Mouse (Mus musculus): ENCODE measurements around the gene Myh7b. TPM values are rescaled to one million over a fixed set of nuclear protein-coding genes. Genes with fewer than 3 reads are reported as not detected.
"Not testable (repeated sequence)": the region's sequence is repeated elsewhere in the genome, so short reads cannot be mapped to it uniquely, and the experiment has no call there.

The Myh7b gene
- total RNA-seq, 4 experiments from 2014 or later: 3.7 to 13.0 (median 7.2) TPM

DNA sequence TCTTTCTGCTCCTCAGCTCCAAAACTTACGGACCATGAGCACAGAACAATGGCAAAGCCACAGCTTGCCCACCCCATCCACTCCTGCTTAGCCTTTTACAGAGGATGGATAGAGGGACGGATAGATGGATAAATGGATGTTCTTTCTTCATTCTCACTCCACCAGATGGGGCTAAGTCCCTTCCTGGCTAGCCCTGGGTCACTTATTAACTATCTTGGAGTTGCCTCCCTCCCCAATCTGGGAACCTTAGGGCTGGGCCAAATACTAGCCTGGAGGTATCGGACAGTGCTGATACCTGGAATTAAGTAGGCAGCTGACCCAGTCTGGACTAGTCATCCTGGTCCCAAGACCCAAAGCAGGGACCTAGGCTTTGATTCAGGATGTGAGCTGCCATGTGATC, 7.3 kb upstream of the Myh7b start:
- no peak for DNase-seq (ENCODE audit: low spot score in 2 of 2)

DNA sequence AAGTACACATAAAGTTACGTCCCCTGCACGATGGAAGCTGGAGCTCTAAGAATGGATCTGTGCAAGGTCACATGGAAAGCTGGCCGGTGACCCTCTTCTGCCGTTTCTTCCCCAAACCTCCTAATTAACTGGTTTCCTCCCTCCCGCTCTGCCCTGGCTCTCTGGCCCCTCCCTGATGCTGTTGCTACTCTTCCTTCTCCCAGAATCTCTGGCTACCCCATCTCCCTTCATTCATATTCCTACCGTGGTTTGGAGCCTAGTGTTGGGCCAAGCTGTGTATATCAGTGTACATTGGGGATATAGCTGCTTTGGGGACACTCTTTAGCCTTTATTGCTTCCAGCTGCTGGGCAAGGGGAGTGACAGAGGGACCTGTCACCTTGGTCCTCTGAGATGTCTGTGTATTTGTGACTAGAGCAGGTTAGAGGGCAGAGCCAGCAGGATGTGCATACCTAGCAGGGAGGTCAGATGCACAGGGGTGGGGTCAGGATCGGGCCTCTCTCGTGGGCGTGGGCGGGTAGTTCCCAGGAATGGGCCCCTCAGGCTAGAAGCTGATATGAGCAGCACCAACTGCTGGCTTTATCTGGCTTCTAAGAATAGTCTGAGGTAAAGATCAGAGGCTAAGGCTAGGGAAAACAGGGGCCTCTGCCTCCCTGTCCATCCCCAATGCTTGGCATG, 6.3 kb upstream of the Myh7b start:
- DNase-seq (ENCODE audit: low spot score in 2 of 2): no peak

DNA sequence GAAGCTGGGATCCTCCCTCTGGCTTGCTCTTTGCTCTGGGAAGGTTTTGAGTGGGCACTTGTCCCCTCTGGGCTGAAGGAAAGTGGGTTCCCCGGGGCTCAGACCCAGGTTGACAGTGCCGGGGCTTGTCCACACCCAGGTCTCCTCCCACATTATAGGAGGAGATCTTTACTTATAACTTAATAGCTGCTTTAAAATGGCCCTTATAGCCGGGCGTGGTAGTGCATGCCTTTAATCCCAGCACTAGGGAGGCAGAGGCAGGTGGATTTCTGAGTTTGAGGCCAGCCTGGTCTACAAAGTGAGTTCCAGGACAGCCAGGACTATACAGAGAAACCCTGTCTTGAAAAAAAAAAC, 5.8 kb upstream of the Myh7b start:
- not testable (repeated sequence) for DNase-seq (ENCODE audit: low spot score in 2 of 2)

- DNase-seq (ENCODE audit: low spot score in 2 of 2): peak in 1 of 2 experiments; percentile 54
These were observed 4.7 kb upstream of the Myh7b start for GRCm38 (mm10) chr2:155606360-155606759.

DNA sequence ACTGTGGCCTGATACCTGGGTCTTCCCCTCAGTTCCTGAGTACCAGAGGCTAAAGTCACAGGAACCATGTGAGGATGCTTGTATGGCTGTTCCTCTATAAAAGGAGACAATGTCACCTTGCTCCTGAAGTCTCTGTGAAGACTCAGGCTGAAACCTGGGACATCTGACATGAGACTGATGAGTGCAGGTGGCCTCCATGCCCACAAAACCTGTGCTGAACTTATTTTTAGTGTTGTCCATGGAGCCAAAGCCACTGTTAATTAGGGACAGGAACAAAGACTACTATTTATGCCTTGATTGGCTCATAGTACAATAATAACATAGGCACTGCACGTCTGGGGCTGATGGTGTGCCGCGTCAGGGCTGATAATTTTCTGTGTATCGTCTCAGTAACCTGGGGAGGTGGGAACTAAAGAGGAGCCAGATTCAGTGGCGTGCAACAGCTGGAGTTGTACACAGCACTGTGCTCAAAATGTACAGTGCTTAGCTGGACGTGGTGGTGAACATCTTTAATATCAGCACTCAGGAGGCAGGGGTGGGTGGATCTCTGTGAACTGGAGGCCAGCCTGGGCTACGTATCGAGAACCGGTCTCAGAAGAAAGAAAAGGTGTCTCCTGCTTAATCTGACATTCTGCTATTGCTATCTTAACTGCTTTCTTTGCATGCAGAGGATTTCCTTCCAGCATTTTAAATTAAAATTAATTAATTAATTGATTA, 980 bp downstream of the Myh7b start:
- DNase-seq (ENCODE audit: low spot score in 2 of 2): no peak

DNA sequence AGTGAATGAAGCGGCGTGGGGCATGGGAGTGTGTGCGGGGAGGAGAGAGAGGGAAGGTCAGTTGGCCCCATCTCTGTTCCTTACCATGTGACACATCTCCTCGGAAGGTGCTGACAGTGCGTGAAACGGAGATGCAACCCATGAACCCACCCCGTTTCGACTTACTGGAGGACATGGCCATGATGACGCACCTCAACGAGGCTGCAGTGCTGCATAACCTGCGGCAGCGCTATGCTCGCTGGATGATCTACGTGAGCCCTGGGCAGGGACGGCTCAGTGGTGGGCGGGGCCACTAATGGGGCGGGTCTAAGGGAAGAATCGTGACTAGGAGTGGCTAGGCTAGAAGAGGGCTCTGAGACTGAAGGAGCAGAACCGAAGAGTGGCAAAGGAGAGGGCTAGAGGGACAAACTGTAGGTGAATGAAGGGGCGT, 2.3 kb downstream of the Myh7b start:
- DNase-seq (ENCODE audit: low spot score in 2 of 2): no peak

- DNase-seq (ENCODE audit: low spot score in 2 of 2): no peak
These were observed 2.9 kb downstream of the Myh7b start for GRCm38 (mm10) chr2:155613953-155614352.

DNA sequence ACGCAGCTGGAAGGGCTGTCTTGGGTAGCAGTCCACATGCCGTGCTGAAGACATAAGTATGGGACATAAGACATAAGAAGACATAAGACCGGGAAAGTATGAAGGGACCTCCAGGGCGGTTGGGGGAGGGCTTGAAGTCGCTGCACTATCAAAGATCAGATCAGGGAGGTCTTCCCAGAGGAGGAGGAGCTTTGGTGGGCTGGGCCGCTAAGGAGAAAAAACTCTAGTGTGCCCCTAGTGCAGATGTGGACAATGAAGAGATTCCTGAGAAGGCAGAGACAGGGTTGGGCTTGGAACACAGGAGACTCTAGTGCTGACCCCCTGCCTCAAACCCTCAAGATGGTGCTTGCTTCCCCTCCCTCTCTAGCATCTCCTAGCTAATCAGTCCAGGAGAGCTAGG, 6.0 kb downstream of the Myh7b start:
- no peak for DNase-seq (ENCODE audit: low spot score in 2 of 2)

DNA sequence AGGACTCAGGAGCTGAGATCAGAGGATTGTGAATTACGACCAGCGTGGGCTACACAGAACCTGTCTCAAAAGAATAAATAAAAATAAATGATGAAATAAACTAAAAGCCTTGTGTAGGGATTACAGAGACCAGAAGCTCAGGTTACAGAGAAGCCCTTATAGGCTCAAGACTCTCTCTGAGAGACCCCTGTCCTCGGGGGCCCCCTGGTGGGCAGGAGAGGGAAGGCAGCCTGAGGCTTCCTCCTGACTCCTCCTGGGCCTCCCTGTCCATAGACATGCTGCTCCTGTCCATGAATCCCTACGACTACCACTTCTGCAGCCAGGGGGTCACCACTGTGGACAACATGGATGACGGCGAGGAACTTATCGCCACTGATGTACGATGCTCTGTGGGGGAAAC, 8.8 kb downstream of the Myh7b start:
- DNase-seq (ENCODE audit: low spot score in 2 of 2): peak; percentile 61 to 84

- DNase-seq (ENCODE audit: low spot score in 2 of 2): no peak
These were observed 11.6 kb downstream of the Myh7b start for GRCm38 (mm10) chr2:155622606-155623005.

DNA sequence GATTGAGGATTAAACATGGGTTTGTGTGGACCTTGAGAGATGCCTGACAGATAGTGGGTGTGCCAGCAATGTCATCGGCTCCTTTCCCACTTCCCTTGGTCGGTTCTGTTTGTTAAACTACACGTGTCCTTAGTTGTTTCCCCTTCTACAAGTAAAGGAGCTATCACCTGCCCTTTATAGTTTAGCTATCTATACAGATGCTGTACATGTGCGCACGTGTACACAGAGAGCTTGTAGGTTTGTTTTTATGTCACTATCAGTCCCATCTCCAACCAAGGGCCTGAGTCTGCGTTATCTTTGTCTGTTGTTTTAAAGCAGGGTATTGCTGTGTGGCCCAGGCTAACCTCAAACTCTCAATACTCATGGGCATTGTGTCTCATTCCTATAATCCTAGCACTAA, 13.0 kb downstream of the Myh7b start:
- no peak for DNase-seq (ENCODE audit: low spot score in 2 of 2)

DNA sequence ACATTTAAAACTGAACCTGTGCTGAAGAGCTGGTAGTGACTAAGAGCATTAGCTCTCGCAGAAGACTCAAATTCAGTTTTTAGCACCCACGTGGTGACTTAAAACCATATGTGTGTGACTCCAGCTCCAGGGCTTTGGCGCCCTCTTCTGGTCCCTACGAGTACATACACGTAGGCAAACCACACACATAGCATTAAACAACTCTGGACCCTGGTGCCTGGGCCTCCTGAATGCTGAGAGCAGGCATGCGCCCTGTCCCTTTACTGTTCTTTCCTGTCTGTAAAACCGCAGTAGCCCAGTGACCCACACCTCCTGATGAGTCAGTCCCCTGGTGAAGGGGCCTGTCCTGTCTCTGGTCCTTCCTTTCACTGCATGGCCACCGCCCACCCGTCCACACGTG, 13.7 kb downstream of the Myh7b start:
- peak in 1 of 2 experiments; percentile 42 for DNase-seq (ENCODE audit: low spot score in 2 of 2)

- DNase-seq (ENCODE audit: low spot score in 2 of 2): no peak
These were observed 15.3 kb downstream of the Myh7b start for GRCm38 (mm10) chr2:155626277-155626676.

DNA sequence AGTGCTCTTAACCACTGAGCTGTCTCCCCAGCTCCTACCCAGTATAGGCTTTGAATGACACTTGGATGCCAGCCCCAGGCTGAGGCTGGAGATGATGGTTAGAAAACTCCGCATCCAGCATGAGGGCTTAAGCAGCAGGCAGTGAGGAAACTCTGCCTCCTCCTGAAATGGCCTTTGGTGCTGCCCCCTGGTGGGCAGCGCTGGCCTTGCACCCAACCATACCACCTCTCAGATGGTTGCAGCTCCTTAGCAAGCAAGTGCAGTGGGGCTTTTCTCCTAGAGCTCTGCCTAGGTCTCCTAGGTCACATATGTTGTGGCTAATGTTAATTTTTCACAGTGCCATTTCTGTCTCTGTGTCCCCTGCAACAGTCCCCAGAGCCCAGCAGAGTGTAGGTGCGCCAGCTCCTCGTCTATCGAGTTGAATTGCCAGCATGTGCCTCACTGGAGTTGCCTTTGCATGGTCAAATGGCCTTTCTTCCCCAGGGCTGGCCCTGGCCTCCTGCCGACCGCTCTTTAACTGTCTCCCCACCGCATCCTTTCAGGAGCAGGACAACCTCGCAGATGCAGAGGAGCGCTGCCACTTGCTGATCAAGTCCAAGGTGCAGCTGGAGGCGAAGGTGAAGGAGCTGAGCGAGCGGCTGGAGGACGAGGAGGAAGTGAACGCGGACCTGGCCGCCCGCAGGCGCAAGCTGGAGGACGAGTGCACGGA, 16.2 kb downstream of the Myh7b start:
- DNase-seq (ENCODE audit: low spot score in 2 of 2): peak; percentile 60 to 73

DNA sequence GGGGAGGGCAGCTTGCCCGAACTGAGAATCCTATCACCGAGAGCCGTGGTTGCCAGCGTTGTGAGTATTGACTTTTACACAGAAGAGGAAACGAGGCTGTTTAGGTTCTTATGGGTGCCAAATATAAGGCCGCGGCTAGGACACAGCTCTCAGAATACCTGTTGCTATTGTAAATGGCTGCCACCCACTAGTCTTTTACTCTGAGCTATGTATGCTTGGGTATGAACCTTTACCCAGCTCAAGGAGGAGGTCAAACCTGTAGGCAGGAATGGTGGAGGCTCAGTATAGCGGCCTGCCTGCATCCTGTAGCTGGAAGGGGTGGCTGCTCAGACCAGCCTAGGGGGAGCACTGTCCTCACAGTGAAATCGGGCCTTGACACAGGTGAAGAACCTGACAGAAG, 17.1 kb downstream of the Myh7b start:
- DNase-seq (ENCODE audit: low spot score in 2 of 2): no peak

- no peak for DNase-seq (ENCODE audit: low spot score in 2 of 2)
These were observed 17.5 kb downstream of the Myh7b start for GRCm38 (mm10) chr2:155628519-155628918.

DNA sequence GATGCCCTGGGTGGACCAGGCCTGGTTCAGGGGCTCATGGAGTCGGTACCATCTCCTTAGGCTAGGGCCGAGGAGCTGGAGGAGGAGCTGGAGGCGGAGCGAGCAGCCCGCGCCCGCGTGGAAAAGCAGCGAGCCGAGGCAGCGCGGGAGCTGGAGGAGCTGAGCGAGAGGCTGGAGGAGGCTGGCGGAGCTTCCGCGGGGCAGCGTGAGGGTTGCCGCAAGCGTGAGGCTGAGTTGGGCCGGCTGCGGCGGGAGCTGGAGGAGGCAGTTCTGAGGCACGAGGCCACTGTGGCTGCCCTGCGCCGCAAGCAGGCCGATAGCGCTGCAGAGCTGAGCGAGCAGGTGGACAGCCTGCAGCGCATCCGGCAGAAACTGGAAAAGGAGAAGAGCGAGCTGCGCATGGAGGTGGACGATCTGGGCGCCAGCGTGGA, 18.2 kb downstream of the Myh7b start:
- peak in 1 of 2 experiments; percentile 63 for DNase-seq (ENCODE audit: low spot score in 2 of 2)

GRCm38 (mm10) chr2:155630153-155630552, 19.1 kb downstream of the Myh7b start:
- no peak for DNase-seq (ENCODE audit: low spot score in 2 of 2)

DNA sequence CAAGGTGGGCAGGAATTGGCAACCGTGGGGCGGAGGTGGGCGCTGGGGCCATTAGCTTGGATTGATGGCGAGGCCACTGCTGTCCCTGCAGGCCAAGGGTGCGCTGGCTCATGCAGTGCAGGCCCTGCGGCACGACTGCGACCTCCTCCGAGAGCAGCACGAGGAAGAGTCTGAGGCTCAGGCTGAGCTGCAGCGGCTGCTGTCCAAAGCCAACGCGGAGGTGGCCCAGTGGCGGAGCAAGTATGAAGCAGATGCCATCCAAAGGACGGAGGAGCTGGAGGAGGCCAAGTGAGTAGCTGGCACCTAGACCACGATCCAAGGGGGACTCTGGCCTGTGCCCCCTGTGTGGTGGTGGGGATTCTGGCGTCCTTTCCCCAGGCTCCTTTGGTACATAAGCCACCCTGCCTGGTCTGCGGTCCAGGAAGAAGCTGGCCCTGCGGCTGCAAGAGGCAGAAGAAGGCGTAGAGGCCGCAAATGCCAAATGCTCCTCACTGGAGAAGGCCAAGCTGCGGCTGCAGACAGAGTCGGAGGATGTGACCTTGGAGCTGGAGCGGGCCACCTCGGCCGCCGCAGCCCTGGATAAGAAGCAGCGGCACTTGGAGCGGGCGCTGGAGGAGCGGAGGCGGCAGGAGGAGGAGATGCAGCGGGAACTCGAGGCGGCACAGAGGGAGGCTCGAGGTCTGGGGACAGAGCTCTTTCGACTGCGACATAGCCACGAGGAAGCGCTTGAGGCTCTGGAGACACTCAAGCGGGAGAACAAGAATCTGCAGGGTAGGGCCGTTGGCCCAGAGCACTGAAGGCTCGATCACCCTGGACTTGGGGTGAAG, 19.8 kb downstream of the Myh7b start:
- DNase-seq (ENCODE audit: low spot score in 2 of 2): no peak

DNA sequence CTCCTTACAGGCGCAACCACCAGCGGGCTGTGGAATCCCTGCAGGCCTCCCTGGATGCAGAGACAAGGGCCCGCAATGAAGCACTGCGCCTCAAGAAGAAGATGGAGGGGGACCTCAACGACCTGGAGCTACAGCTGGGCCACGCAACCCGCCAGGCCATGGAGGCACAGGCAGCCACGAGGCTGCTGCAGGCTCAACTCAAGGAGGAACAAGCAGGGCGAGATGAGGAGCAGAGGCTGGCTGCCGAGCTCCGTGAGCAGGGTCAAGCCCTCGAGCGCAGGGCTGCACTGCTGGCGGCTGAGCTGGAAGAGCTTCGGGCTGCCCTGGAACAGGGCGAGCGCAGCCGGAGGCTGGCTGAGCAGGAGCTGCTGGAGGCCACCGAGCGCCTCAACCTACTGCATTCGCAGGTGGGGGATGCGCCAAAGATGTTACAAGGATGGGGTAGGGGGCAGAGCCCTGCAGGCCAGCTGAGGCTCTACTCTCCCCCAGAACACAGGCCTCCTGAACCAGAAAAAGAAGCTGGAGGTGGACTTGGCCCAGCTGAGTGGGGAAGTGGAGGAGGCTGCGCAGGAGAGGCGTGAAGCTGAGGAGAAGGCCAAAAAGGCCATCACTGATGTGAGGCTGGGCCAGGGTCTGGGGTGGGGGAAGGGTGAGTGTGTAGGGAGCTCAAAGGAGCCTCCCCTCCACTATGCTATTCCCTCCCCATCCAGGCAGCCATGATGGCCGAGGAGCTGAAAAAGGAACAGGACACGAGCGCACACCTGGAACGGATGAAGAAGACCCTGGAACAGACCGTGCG, 21.3 kb downstream of the Myh7b start:
- DNase-seq (ENCODE audit: low spot score in 2 of 2): no peak

DNA sequence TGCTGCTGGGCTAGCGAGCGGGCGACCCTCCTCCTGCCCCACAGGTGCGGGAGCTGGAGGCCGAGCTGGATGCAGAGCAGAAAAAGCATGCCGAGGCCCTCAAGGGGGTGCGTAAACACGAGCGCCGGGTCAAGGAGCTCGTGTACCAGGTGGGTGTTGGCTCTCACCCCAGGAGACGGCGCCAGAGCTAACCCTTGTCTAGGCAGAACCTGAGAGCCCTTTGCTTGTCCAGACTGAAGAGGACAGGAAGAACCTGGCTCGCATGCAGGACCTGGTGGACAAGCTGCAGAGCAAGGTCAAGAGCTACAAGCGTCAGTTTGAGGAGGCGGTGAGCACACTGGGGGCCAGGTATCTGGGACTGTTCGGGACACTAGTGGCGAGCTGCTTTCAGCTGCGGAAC, 22.1 kb downstream of the Myh7b start:
- DNase-seq (ENCODE audit: low spot score in 2 of 2): no peak
